Mouse (Mus musculus) heart, adult 2 months (tissue): ENCODE results near the gene Gm42791. TPM values are rescaled to one million over a fixed set of nuclear protein-coding genes. Genes with fewer than 3 reads are reported as not detected.
A peak's percentile ranks its signal among the peaks of the same experiment; 100 is the strongest.

Source experiments
- DNase-seq, 2 experiments: peaks; one replicate each; pipeline ENCODE4 v3.0.0; 2021
- H3K27ac ChIP-seq: fragments of 200-600 bp; 2 replicates; pipeline ENCODE4 v1.8.1; 2022
- H3K27me3 ChIP-seq: fragments of 200-500 bp; 2 replicates; pipeline ENCODE4 v1.6.1; 2012; ENCODE audit warnings: mild to moderate bottlenecking, low read length, inconsistent platforms, mixed read lengths; ENCODE audit not compliant: control insufficient read depth, insufficient read depth
- H3K36me3 ChIP-seq: fragments of 200-500 bp; 2 replicates; pipeline ENCODE4 v1.6.1; 2012; ENCODE audit warnings: low read length, inconsistent platforms; ENCODE audit not compliant: control insufficient read depth, insufficient read depth
- H3K4me1 ChIP-seq: fragments of 200-500 bp; 2 replicates; pipeline ENCODE4 v1.6.1; 2011; ENCODE audit warnings: low read length; ENCODE audit not compliant: control insufficient read depth, insufficient read depth
- H3K4me3 ChIP-seq: fragments of 200-600 bp; 2 replicates; pipeline ENCODE4 v1.8.1; 2022
- H3K79me2 ChIP-seq: fragments of 200-500 bp; replicated peaks from 2 replicates; pipeline ENCODE4 v1.6.1; 2012; ENCODE audit warnings: mild to moderate bottlenecking, inconsistent platforms, low read length, moderate library complexity, mixed read lengths; ENCODE audit not compliant: control insufficient read depth, insufficient read depth
- H3K9ac ChIP-seq: fragments of 200-500 bp; 2 replicates; pipeline ENCODE4 v1.6.1; 2012; ENCODE audit warnings: low read depth, mild to moderate bottlenecking, control low read depth, inconsistent platforms, low read length, mixed read lengths
- CTCF ChIP-seq: fragments of 200-600 bp; IDR thresholded peaks from 2 replicates; pipeline ENCODE4 v1.8.1; 2022; ENCODE audit warnings: antibody characterized with exemption, mild to moderate bottlenecking, moderate library complexity
- EP300 ChIP-seq: fragments of 200-500 bp; IDR thresholded peaks from 2 replicates; pipeline ENCODE4 v1.6.1; 2011; ENCODE audit warnings: low read depth, low read length, control low read depth; ENCODE audit not compliant: insufficient read depth
- POLR2A ChIP-seq: fragments of 200-500 bp; IDR thresholded peaks from 2 replicates; pipeline ENCODE4 v1.6.1; 2011; ENCODE audit warnings: mild to moderate bottlenecking, low read depth, low read length, control low read depth; ENCODE audit not compliant: insufficient read depth
- WGBS: fragments of 180-500 bp; shearing (Covaris S2); methylation state at CpG from one replicate; pipeline ENCODE4 v1.1.7; 2018; 5-methylcytosine and 5-hydroxymethylcytosine counted together
- intact Hi-C: fragments of 180-260 bp; cut with DNase I; formaldehyde crosslinking; loops from one replicate; pipeline ENCODE4 v1.15.1; 2025
- polyA plus RNA-seq: library from polyadenylated mRNA; depleted of rRNA; stranded (reverse); fragments of >200 nt; gene quantifications from 2 replicates; pipeline ENCODE4 v1.2.3, GENCODE M21; 2012
- total RNA-seq, 2 experiments: library from RNA; stranded (reverse); gene quantifications; 2 replicates each; pipeline ENCODE4 v1.2.3; 2021

The Gm42791 gene
- total and polyA plus RNA-seq, 3 experiments: 5.7 to 5.9 TPM; not detected in 1

DNA sequence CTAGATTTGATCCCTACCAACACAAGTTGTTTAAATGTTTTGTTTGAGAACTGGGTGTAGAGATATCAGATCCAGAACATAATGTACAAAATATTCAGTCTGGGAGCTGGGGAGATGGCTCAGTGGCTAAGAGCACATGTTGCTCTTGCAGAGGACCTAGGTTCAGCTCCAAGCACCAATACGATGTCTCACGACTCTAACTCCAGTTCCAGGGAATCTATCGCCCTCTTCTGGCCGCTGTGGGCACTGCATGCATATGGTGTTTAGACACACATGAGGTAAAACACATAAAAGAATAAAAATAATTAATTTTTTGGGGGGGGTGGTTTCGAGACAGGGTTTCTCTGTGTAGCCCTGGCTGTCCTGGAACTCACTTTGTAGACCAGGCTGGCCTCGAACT is 42.5 kb downstream of the Gm42791 start:
- H3K4me1 ChIP-seq: peaks cover 9% of the 10 kb centered on the region
- no peaks in the 10 kb centered on the region for H3K79me2 ChIP-seq
- H3K27ac ChIP-seq: no peak overlapping the region; the same call in 1 of the 2 replicates
- TF ChIP-seq POLR2A: no peak
- no peak for TF ChIP-seq EP300
- peak; percentile 67 for TF ChIP-seq CTCF
- H3K36me3 ChIP-seq: no peaks in the 10 kb centered on the region
- WGBS: 56% methylated on average over 6 of the region's 6 CpGs
- H3K9ac ChIP-seq: no peak overlapping the region
- intact Hi-C loops: loop anchor here (5.0 kb wide), 1 partner anchor 80 kb away; no protein-coding TSS in a partner anchor
- peak; percentile 25 to 60 for DNase-seq
- H3K27me3 ChIP-seq: no peaks in the 10 kb centered on the region
- H3K4me3 ChIP-seq: no peak overlapping the region

- no peaks in the 10 kb centered on the region for H3K36me3 ChIP-seq
- TF ChIP-seq CTCF (no peak), EP300 (no peak), POLR2A (no peak)
- intact Hi-C loops: loop anchor here (5.0 kb wide), 1 partner anchor 81 kb away; no protein-coding TSS in a partner anchor
- H3K9ac ChIP-seq: no peak overlapping the region
- H3K4me3 ChIP-seq: no peak overlapping the region
- no peak for DNase-seq
- peaks cover 9% of the 10 kb centered on the region for H3K4me1 ChIP-seq
- H3K27me3 ChIP-seq: no peaks in the 10 kb centered on the region
- 72% methylated on average over 5 of the region's 5 CpGs for WGBS
- peak overlapping the region; percentile 51; the same call in 1 of the 2 replicates for H3K27ac ChIP-seq
- no peaks in the 10 kb centered on the region for H3K79me2 ChIP-seq
These were observed 43.6 kb downstream of the Gm42791 start for GRCm38 (mm10) chr5:148951360-148951759.

DNA sequence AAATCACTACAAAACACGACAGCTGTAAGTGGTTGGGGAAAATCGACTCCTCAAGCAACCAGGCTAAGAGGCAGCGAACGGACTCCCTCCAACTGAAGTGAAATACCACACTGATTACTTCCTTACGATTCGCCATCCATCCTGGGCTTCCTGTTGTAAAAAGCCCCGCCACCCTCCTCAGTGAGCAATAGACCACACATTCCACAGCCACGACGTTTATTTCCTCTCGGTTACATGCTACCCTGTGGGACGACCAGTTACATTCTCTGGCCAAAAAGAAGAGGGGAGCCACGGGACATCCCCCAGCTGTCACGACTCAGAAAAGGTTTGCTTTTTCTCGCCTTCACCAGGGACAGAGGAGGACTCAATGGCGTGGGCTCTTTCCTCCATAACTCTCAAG is 44.9 kb downstream of the Gm42791 start:
- 34% methylated on average over 15 of the region's 15 CpGs for WGBS
- H3K27ac ChIP-seq: no peak overlapping the region
- peaks cover 9% of the 10 kb centered on the region for H3K4me1 ChIP-seq
- DNase-seq: no peak
- no peaks in the 10 kb centered on the region for H3K36me3 ChIP-seq
- no peak overlapping the region for H3K9ac ChIP-seq
- no peak overlapping the region for H3K4me3 ChIP-seq
- H3K27me3 ChIP-seq: no peaks in the 10 kb centered on the region
- intact Hi-C loops: loop anchor here (5.0 kb wide), 1 partner anchor 82 kb away; no protein-coding TSS in a partner anchor
- H3K79me2 ChIP-seq: no peaks in the 10 kb centered on the region
- no peak for TF ChIP-seq CTCF
- TF ChIP-seq EP300: no peak
- no peak for TF ChIP-seq POLR2A

DNA sequence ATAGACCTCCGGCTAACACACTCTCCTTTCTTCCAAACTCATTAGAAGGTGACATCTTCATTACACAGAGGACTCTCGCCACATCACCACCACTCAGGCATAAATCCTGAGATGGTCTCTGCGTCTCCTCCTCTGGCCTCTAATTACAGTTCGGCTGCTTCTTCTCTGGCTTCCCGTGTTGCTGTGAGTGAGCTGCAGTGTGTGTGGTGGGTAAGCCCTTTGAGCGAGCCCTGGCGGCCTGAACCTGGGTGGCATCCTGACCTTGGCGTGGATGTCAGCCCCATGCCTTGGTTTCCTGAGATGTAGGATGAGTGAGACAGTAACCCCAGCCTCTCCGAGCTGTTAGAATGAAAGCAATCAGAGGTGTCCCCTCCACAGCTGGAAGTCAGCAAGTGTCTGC is 46.4 kb downstream of the Gm42791 start:
- TF ChIP-seq POLR2A: no peak
- TF ChIP-seq EP300: no peak
- no peak for TF ChIP-seq CTCF
- Histone ChIP-seq H3K9ac (no peak overlapping the region), H3K4me1 (peaks cover 9% of the 10 kb centered on the region), H3K79me2 (no peaks in the 10 kb centered on the region), H3K27ac (no peak overlapping the region), H3K36me3 (no peaks in the 10 kb centered on the region), H3K4me3 (no peak overlapping the region), H3K27me3 (no peaks in the 10 kb centered on the region)
- WGBS: 85% methylated on average over 9 of the region's 9 CpGs
- DNase-seq: no peak
- intact Hi-C loops: no loop called here

GRCm38 (mm10) chr5:148947412-148947811 is 47.5 kb downstream of the Gm42791 start:
- intact Hi-C loops: no loop called here
- WGBS: 82% methylated on average over 4 of the region's 4 CpGs
- TF ChIP-seq CTCF (no peak), POLR2A (no peak)

DNA sequence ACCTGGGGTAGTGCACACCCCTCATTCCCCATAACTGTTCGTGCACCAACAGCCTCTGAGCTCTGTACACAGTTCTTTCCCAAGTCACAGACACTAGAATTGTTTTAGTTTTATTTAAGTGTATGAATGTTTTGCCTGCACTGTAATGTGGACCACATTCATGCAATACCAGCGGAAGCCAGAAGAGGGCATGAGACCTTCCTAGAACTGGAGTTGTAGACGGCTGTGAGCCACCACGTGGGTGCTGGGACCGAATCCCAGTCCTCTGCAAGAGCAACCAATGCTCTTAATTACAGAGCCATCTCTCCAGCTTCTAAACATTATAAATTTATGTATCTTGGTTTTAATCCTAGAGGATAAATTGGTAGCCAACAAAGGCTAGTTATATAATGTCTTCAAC is 48.2 kb downstream of the Gm42791 start:
- no peak overlapping the region for H3K4me3 ChIP-seq
- DNase-seq: peak; percentile 24 to 54
- no peaks in the 10 kb centered on the region for H3K27me3 ChIP-seq
- H3K4me1 ChIP-seq: peaks cover 6% of the 10 kb centered on the region; the same call in 1 of the 2 replicates
- no peaks in the 10 kb centered on the region for H3K79me2 ChIP-seq
- 74% methylated on average over 5 of the region's 5 CpGs for WGBS
- intact Hi-C loops: no loop called here
- H3K36me3 ChIP-seq: no peaks in the 10 kb centered on the region
- no peak overlapping the region for H3K27ac ChIP-seq
- H3K9ac ChIP-seq: no peak overlapping the region
- TF ChIP-seq POLR2A (no peak), CTCF (peak; percentile 76)

More at GRCm38 (mm10) chr5:148947412-148947811, 47.5 kb downstream of the Gm42791 start:
- peaks cover 7% of the 10 kb centered on the region; the same call in 1 of the 2 replicates for H3K4me1 ChIP-seq
- H3K79me2 ChIP-seq: no peaks in the 10 kb centered on the region
- no peak overlapping the region for H3K27ac ChIP-seq
- H3K36me3 ChIP-seq: no peaks in the 10 kb centered on the region
- H3K4me3 ChIP-seq: no peak overlapping the region
- no peaks in the 10 kb centered on the region for H3K27me3 ChIP-seq
- no peak overlapping the region for H3K9ac ChIP-seq
- no peak for DNase-seq
